8 mouse cellular contexts compared by ENCODE assay signal in the genomic region with DNA sequence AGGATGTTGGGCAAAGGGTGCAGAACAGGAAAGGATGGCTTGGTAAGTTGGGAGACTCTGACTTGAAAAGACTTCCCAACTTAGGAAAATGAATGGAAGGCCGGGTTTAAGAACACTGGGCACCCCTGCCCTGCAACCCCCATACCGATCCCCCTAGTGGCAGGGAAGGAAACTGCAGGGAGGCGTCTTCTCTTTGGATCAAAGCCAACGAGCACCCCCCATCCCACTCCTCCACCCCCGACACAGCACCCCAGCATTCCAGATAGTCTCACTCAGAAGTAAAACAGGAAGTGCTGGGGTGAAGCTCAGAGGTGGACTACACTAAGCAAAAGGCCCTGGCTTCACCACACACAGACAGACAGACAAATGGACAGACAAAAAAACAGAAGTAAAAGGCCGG.
DNase-seq lines count a peak whose midpoint lies in the region; ATAC-seq and TF ChIP-seq lines count a peak whose summit lies in the region.

No protein-coding gene starts in this region.

- H3K36me3 ChIP-seq in forebrain, postnatal 0 days (ENCODE audit: insufficient read depth) = peaks cover 10% of the 10 kb centered on the region
- H3K36me3 ChIP-seq in forebrain, embryonic 16.5 days (ENCODE audit: control insufficient read depth, insufficient read depth) = no peaks in the 10 kb centered on the region
- H3K36me3 ChIP-seq in midbrain, embryonic 10.5 days = peaks cover 13% of the 10 kb centered on the region
- H3K36me3 ChIP-seq in midbrain, embryonic 13.5 days = no peaks in the 10 kb centered on the region

- WGBS in forebrain, postnatal 0 days = 27% methylated on average over 6 of the region's 6 CpGs
- 30% methylated on average over 6 of the region's 6 CpGs for WGBS in forebrain, embryonic 16.5 days
- 40% methylated on average over 6 of the region's 6 CpGs for WGBS in midbrain, embryonic 10.5 days
- 32% methylated on average over 6 of the region's 6 CpGs for WGBS in midbrain, embryonic 13.5 days

- DNase-seq in forebrain, postnatal 0 days = no peak
- peak; percentile 38 for DNase-seq in midbrain, embryonic 10.5 days (ENCODE audit: low spot score)
- peak; percentile 51 for DNase-seq in thymus, postnatal 0 days (ENCODE audit: low spot score)
- no peak for DNase-seq in cerebellum, adult 9-11 months
- DNase-seq in right cerebral cortex, adult 18-20 months = no peak

- H3K4me3 ChIP-seq in forebrain, postnatal 0 days (ENCODE audit: low read depth, low read length) = no peak overlapping the region
- no peak overlapping the region for H3K4me3 ChIP-seq in forebrain, embryonic 16.5 days (replicated peaks; ENCODE audit: low read length)
- H3K4me3 ChIP-seq in midbrain, embryonic 10.5 days = no peak overlapping the region
- no peak overlapping the region for H3K4me3 ChIP-seq in midbrain, embryonic 13.5 days (replicated peaks)

- no peak overlapping the region for H3K9ac ChIP-seq in forebrain, postnatal 0 days
- no peak overlapping the region for H3K9ac ChIP-seq in forebrain, embryonic 16.5 days (replicated peaks; ENCODE audit: low read depth, low read length)
- H3K9ac ChIP-seq in midbrain, embryonic 13.5 days (replicated peaks) = no peak overlapping the region

- TF ChIP-seq CTCF in forebrain, postnatal 0 days (IDR thresholded peaks at IDR 0.05; ENCODE audit: low read depth) = peak; percentile 70

- no peak overlapping the region for H3K4me2 ChIP-seq in forebrain, postnatal 0 days (ENCODE audit: low read depth)
- no peak overlapping the region for H3K4me2 ChIP-seq in forebrain, embryonic 16.5 days (ENCODE audit: low read length)
- H3K4me2 ChIP-seq in midbrain, embryonic 13.5 days (replicated peaks) = no peak overlapping the region

- H3K27me3 ChIP-seq in forebrain, postnatal 0 days (ENCODE audit: insufficient read depth, low read length) = no peaks in the 10 kb centered on the region
- H3K27me3 ChIP-seq in forebrain, embryonic 16.5 days (replicated peaks; ENCODE audit: control insufficient read depth, insufficient read depth, low read length) = no peaks in the 10 kb centered on the region
- H3K27me3 ChIP-seq in midbrain, embryonic 10.5 days (ENCODE audit: low read depth, poor library complexity, severe bottlenecking) = no peaks in the 10 kb centered on the region
- H3K27me3 ChIP-seq in midbrain, embryonic 13.5 days = no peaks in the 10 kb centered on the region

- H3K27ac ChIP-seq in forebrain, postnatal 0 days (ENCODE audit: low read depth, low read length) = no peak overlapping the region
- no peak overlapping the region for H3K27ac ChIP-seq in forebrain, embryonic 16.5 days (ENCODE audit: low read length)
- no peak overlapping the region for H3K27ac ChIP-seq in midbrain, embryonic 10.5 days (replicated peaks)
- no peak overlapping the region for H3K27ac ChIP-seq in midbrain, embryonic 13.5 days

- ATAC-seq in forebrain, postnatal 0 days = no peak
- ATAC-seq in forebrain, embryonic 16.5 days = no peak
- ATAC-seq in midbrain, embryonic 13.5 days = no peak
- peak; percentile 58; the same call in 1 of the 2 replicates for ATAC-seq in erythroblast, adult 5-6 weeks (replicated peaks; ENCODE audit: low FRiP score, poor library complexity, severe bottlenecking)

- H3K9me3 ChIP-seq in forebrain, postnatal 0 days (ENCODE audit: low read length) = no peaks in the 10 kb centered on the region
- H3K9me3 ChIP-seq in forebrain, embryonic 16.5 days (ENCODE audit: control insufficient read depth, low read length) = no peaks in the 10 kb centered on the region
- H3K9me3 ChIP-seq in midbrain, embryonic 10.5 days (replicated peaks) = no peaks in the 10 kb centered on the region
- H3K9me3 ChIP-seq in midbrain, embryonic 13.5 days = no peaks in the 10 kb centered on the region

- no peaks in the 10 kb centered on the region for H3K4me1 ChIP-seq in forebrain, postnatal 0 days (ENCODE audit: insufficient read depth)
- peaks cover 6% of the 10 kb centered on the region; the same call in 1 of the 2 replicates for H3K4me1 ChIP-seq in forebrain, embryonic 16.5 days (replicated peaks; ENCODE audit: control insufficient read depth, insufficient read depth, low read length)
- peaks cover 18% of the 10 kb centered on the region for H3K4me1 ChIP-seq in midbrain, embryonic 10.5 days
- H3K4me1 ChIP-seq in midbrain, embryonic 13.5 days (replicated peaks) = peaks cover 14% of the 10 kb centered on the region

Comparison
In these comparisons a context has a peak if more than half of its experiments do, and no peak if none do; other contexts are left out.
1. DNase-seq: peak in midbrain, embryonic 10.5 days (single experiment) and thymus, postnatal 0 days (single experiment); none in forebrain, postnatal 0 days (single experiment), cerebellum, adult 9-11 months (single experiment) and right cerebral cortex, adult 18-20 months (single experiment).